Mouse (Mus musculus): ENCODE measurements around the gene Cryab.

- TF ChIP-seq CTCF (IDR thresholded peaks at IDR 0.05; ENCODE audit: extremely low read depth, insufficient read depth, low read length) = no peak
- TF ChIP-seq POLR2A (IDR thresholded peaks at IDR 0.05; ENCODE audit: extremely low read depth, insufficient read depth, low read length) = no peak
These were observed 39.8 kb upstream of the Cryab start for GRCm38 (mm10) chr9:50711337-50711736.
